Mouse (Mus musculus) heart, postnatal 0 days (tissue): ENCODE measurements around the gene Igsf10. TPM values are rescaled to one million over a fixed set of nuclear protein-coding genes. Genes with fewer than 3 reads are reported as not detected.
A peak's percentile ranks its signal among the peaks of the same experiment; 100 is the strongest.

Source experiments
- ATAC-seq: fragments of 200-750 bp; cut with Nextera tagmentation; 2 replicates; pipeline ENCODE4 v1.8.0; 2017; ENCODE audit warnings: low read depth, moderate number of reproducible peaks, moderate library complexity; ENCODE audit not compliant: insufficient read depth
- DNase-seq: peaks from one replicate; pipeline ENCODE4 v3.0.0-alpha.2; 2016; ENCODE audit warnings: low spot score
- H3K27ac ChIP-seq: fragments of 300-500 bp; sonication (generic); 2 replicates; pipeline ENCODE4 v1.5.1; 2014; ENCODE audit warnings: low read depth, mild to moderate bottlenecking
- H3K27me3 ChIP-seq: fragments of 300-500 bp; sonication (generic); 2 replicates; pipeline ENCODE4 v1.6.1; 2014; ENCODE audit warnings: low read length, mixed read lengths; ENCODE audit not compliant: control insufficient read depth, insufficient read depth
- H3K36me3 ChIP-seq: fragments of 300-500 bp; sonication (generic); replicated peaks from 2 replicates; pipeline ENCODE4 v1.6.1; 2014; ENCODE audit warnings: low read length, mixed read lengths; ENCODE audit not compliant: control insufficient read depth, insufficient read depth
- H3K4me1 ChIP-seq: fragments of 300-500 bp; sonication (generic); 2 replicates; pipeline ENCODE4 v1.6.1; 2014; ENCODE audit warnings: antibody characterized with exemption; ENCODE audit not compliant: control insufficient read depth, insufficient read depth
- H3K4me2 ChIP-seq: fragments of 300-500 bp; sonication (generic); 2 replicates; pipeline ENCODE4 v1.6.1; 2014; ENCODE audit warnings: low read depth, mild to moderate bottlenecking, low read length, moderate library complexity
- H3K4me3 ChIP-seq: fragments of 300-500 bp; sonication (generic); 2 replicates; pipeline ENCODE4 v1.5.1; 2014; ENCODE audit warnings: low read depth, low read length
- H3K9ac ChIP-seq: fragments of 300-500 bp; sonication (generic); replicated peaks from 2 replicates; pipeline ENCODE4 v1.6.1; 2014; ENCODE audit warnings: low read depth, low read length, mixed read lengths
- H3K9me3 ChIP-seq: fragments of 300-500 bp; sonication (generic); replicated peaks from 2 replicates; pipeline ENCODE4 v1.6.1; 2016; ENCODE audit warnings: low read length; ENCODE audit not compliant: control insufficient read depth
- CTCF ChIP-seq: IDR thresholded peaks from 2 replicates; pipeline ENCODE4 v1.5.1; 2016; ENCODE audit warnings: antibody characterized with exemption, control low read depth, low read depth
- EP300 ChIP-seq: IDR thresholded peaks from 2 replicates; pipeline ENCODE4 v1.6.1; 2016; ENCODE audit warnings: antibody characterized with exemption, low read depth
- WGBS: fragments of 180-500 bp; shearing (Covaris S2); extraction: QIAGEN DNeasy Blood & Tissue Kit; methylation state at CpG from one replicate; pipeline ENCODE4 v1.1.7; 2014; 5-methylcytosine and 5-hydroxymethylcytosine counted together
- polyA plus RNA-seq: library from polyadenylated mRNA; unstranded; fragments of >200 nt; fragmentation: Nextera tagmentation; extraction: Ambion mirVana; gene quantifications from 2 replicates; pipeline ENCODE4 v1.2.1, GENCODE M21; 2015
- total RNA-seq: library from RNA; depleted of rRNA; stranded (reverse); fragments of >200 nt; gene quantifications from 2 replicates; pipeline ENCODE4 v1.2.3, GENCODE M21; 2014; ENCODE audit warnings: low replicate concordance

Gene Igsf10
- total and polyA plus RNA-seq, 2 experiments from 2014 or later = 1.8 to 2.3 TPM

GRCm38 (mm10) chr3:59328526-59328925 is 15.7 kb downstream of the Igsf10 start:
- Histone ChIP-seq H3K4me3 (no peak overlapping the region), H3K27ac (no peak overlapping the region), H3K9me3 (no peaks in the 10 kb centered on the region), H3K36me3 (0 out of 2 replicates have a peak, but pooled peaks cover 6% of the 10 kb centered on the region), H3K4me1 (no peaks in the 10 kb centered on the region), H3K4me2 (no peak overlapping the region), H3K9ac (no peak overlapping the region), H3K27me3 (no peaks in the 10 kb centered on the region)
- ATAC-seq = no peak
- WGBS = 70% methylated on average over 2 of the region's 2 CpGs
- no peak for DNase-seq
- no peak for TF ChIP-seq CTCF
- no peak for TF ChIP-seq EP300

GRCm38 (mm10) chr3:59321278-59321876 is 22.8 kb downstream of the Igsf10 start:
- H3K4me3 ChIP-seq = no peak overlapping the region
- H3K36me3 ChIP-seq = peaks cover 14% of the 10 kb centered on the region
- ATAC-seq = no peak
- H3K9me3 ChIP-seq = no peaks in the 10 kb centered on the region
- H3K9ac ChIP-seq = no peak overlapping the region
- no peak overlapping the region for H3K27ac ChIP-seq
- no peak for DNase-seq
- H3K27me3 ChIP-seq = no peaks in the 10 kb centered on the region
- no peak overlapping the region for H3K4me2 ChIP-seq
- no peaks in the 10 kb centered on the region for H3K4me1 ChIP-seq
- WGBS = 40% methylated on average over 7 of the region's 7 CpGs
- TF ChIP-seq EP300 (no peak), CTCF (peak; percentile 73)

- H3K4me2 ChIP-seq = no peak overlapping the region
- ATAC-seq = no peak
- no peak overlapping the region for H3K9ac ChIP-seq
- no peaks in the 10 kb centered on the region for H3K9me3 ChIP-seq
- H3K36me3 ChIP-seq = peaks cover 14% of the 10 kb centered on the region
- TF ChIP-seq EP300 = no peak
- H3K27me3 ChIP-seq = no peaks in the 10 kb centered on the region
- WGBS = 92% methylated on average over 7 of the region's 7 CpGs
- no peaks in the 10 kb centered on the region for H3K4me1 ChIP-seq
- no peak overlapping the region for H3K27ac ChIP-seq
- no peak overlapping the region for H3K4me3 ChIP-seq
- no peak for DNase-seq
Measured at GRCm38 (mm10) chr3:59316077-59316476, 28.1 kb downstream of the Igsf10 start.

- TF ChIP-seq EP300 (no peak), CTCF (no peak)
- H3K4me2 ChIP-seq = no peak overlapping the region
- H3K36me3 ChIP-seq = 0 out of 2 replicates have a peak, but pooled peaks cover under 1% of the 10 kb centered on the region
- DNase-seq (no peak), ATAC-seq (no peak)
- no peak overlapping the region for H3K9ac ChIP-seq
- no peak overlapping the region for H3K4me3 ChIP-seq
- no peaks in the 10 kb centered on the region for H3K4me1 ChIP-seq
- no peaks in the 10 kb centered on the region for H3K27me3 ChIP-seq
- H3K9me3 ChIP-seq = no peaks in the 10 kb centered on the region
- WGBS = 68% methylated on average over 10 of the region's 10 CpGs
- no peak overlapping the region for H3K27ac ChIP-seq
Measured at GRCm38 (mm10) chr3:59312610-59313009, 31.6 kb downstream of the Igsf10 start.

DNA sequence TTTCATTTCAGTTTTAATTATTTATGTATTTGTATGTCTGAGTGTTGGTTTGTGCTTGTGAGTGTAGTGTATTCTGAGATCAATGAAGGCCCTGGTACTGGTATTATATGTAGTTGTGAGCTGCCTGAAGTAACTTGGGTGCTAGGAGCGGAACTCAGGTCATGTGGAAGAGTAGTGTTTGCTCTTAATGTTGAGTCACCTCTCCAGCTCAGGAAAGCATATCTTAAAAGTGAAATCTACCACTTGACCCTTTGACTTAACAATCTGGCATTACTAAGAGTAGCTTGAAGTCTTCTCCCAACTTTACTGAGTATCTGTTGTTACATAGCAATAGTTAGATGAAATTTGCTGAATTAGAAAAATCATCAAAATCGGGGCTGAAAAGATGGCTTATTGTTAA is 38.7 kb downstream of the Igsf10 start:
- no peak overlapping the region for H3K4me2 ChIP-seq
- H3K36me3 ChIP-seq = no peaks in the 10 kb centered on the region
- H3K4me1 ChIP-seq = no peaks in the 10 kb centered on the region
- H3K27me3 ChIP-seq = no peaks in the 10 kb centered on the region
- TF ChIP-seq EP300 (no peak), CTCF (no peak)
- H3K4me3 ChIP-seq = no peak overlapping the region
- no peak for DNase-seq
- H3K27ac ChIP-seq = no peak overlapping the region
- no peak overlapping the region for H3K9ac ChIP-seq
- H3K9me3 ChIP-seq = no peaks in the 10 kb centered on the region
- ATAC-seq = no peak
- 92% methylated on average over 2 of the region's 2 CpGs for WGBS

GRCm38 (mm10) chr3:59304944-59305343 is 39.2 kb downstream of the Igsf10 start:
- no peak overlapping the region for H3K4me2 ChIP-seq
- no peaks in the 10 kb centered on the region for H3K27me3 ChIP-seq
- no peak overlapping the region for H3K4me3 ChIP-seq
- H3K27ac ChIP-seq = no peak overlapping the region
- H3K36me3 ChIP-seq = no peaks in the 10 kb centered on the region
- H3K9ac ChIP-seq = no peak overlapping the region
- no peak for DNase-seq
- ATAC-seq = no peak
- no peaks in the 10 kb centered on the region for H3K4me1 ChIP-seq
- H3K9me3 ChIP-seq = no peaks in the 10 kb centered on the region
- no peak for TF ChIP-seq CTCF
- TF ChIP-seq EP300 = no peak
- 89% methylated on average over 5 of the region's 5 CpGs for WGBS
